Mouse (Mus musculus): ENCODE results near the gene Gm14391.
"Not testable (repeated sequence)": the region's sequence is repeated elsewhere in the genome, so short reads cannot be mapped to it uniquely, and the experiment has no call there.

Gm14391 gene

DNA sequence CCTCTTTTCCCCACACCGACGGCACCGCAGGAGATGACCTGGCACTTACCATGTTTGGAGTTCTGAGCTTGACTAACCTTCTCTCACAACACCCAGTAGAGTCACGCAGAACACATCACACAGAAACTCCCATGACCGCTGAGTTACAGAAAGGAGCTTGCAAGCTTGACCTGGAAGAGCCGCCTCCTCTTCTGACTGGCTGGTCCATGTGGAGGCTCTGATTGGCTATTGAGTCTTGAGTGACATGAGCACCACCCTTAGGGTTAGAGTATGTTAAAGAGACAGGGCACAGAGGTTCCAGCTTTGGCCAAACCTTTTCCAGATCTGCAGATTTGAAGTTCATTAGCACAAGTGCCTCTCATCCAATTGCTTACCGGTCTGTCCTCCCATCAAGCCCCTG, at the start of gene Gm14391:
TSS of gene Gm14391 (minus strand) at position 186 of the 400 bp plus-strand sequence.
- not testable (repeated sequence) for DNase-seq (ENCODE audit: low read depth, low spot score)

DNA sequence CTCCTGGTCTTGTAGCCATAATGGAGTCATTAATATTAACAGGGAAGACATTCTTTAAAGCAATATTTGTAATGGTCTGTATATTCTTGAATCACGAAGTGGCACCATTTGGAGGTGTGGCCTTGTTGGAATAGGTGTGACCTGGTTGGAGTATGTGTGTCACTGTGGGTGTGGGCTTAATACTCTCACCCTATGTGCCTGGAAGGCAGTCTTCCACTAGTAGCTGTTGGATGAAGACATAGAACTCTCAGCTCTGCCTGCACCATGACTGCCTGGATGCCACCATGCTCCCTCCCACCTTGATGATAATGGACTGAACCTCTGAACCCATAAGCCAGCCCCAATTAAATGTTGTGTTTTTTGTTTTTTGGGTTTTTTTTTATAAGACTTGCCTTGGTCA, 27.7 kb downstream of the Gm14391 start:
- not testable (repeated sequence) for DNase-seq (ENCODE audit: low read depth, low spot score)

DNA sequence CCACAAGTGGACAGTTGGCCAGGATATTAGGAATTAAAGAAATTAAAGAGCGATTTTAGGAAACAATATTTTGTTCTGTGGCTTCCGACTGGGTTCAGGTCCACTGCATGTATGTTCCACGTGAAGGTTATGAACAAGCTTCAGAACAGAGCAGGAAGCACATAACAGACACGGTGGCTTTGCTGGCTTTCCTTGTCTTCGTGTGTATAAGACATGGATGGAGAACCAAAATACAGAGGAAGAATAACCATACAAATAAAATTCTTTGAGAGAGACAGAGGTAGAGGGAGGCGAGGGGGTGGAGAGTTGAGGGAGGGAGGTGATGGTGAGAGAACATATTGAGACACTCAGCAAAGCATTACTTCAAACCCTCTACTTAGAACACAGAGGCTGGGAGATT, 30.4 kb downstream of the Gm14391 start:
- no peak for DNase-seq (ENCODE audit: low read depth, low spot score)

DNA sequence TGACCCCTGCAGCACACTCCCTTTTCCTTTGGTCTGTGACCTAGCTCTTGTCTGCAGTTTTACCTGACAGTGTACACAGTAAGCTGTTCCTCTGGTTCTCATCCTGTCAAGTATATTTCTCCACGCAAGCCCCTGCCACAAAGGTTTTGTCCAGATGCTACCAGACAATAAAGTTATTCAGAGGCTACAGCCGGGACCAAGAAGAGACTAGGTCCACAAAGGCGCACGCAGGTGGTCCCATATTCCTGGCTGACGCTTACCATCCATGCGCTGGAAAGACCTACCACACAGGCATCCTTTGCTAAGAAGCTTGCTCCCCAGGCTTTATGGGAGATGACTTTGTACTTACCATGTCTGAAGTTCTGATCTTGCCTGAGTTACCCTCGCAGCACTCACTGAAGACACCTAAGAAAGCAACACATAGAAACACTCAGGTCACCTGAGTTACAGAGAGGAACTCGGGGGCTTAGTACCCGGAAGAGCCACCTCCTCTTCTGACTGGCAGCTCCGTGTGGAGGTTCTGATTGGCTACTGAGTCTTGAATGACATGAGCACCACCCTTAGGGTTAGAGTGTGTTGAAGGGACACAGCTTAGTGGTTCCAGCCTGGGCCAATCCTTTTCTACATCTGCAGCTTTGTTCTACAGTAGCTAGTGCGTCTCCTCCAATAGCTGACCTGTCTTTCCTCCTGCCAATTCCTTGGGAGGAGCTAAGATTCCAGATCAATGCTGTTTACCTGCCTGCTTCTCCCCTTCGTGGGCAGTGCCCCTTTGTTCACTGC, 31.1 kb downstream of the Gm14391 start, which contains the start of gene Gm14443:
TSS of gene Gm14443 (minus strand) at position 471 of the 780 bp plus-strand sequence.
- peak; percentile 96 for DNase-seq (ENCODE audit: low read depth, low spot score)

DNA sequence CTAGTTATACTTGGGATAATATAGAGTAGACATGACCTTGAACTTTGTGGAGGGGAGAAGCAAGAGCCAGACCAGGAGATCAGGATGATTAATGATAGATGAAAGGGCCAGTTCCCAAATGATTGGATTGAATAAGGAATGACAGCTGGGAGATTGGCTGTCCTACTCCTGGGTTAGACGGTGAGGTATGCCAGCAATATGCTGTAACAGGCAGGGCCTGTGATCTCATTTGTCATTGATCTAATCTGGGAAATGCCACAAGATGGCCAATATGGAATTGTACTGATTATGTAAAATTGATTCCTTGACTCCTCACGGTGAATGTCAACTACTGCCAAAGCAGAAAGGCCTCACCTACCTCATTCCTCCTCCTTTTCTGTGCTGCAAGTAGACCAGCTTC, 32.7 kb downstream of the Gm14391 start:
- not testable (repeated sequence) for DNase-seq (ENCODE audit: low read depth, low spot score)

DNA sequence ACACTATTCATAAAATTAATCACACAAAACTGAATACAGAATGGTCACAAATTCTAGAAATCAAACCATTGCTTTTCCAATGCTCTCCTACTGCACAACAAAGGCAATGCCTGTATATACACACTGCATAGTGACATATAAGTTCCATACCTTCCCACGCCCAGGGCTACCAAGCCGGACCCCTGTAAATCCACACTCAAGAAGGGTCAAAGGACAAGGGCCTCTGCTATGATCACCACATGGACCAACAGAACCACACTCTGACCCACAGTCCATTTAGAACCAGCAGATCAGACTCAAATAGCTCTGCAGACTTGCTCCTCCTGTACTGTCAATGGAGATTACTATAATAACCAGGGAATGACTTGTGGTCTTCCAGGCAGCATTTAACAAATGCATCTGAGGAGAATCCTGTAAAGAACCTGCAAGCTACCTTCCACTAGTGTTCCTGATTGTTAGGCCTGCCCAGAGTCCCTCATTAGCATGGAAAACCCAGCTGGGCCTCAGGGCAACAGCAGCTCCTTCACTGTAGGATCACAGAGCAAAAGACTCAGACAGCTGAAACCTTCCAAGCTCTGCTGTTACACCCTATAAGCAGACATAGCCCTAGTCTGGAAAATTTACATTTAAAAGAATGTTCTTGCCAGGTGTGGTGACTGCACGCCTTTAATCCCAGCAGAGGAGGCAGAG, 33.7 kb downstream of the Gm14391 start:
- not testable (repeated sequence) for DNase-seq (ENCODE audit: low read depth, low spot score)

DNA sequence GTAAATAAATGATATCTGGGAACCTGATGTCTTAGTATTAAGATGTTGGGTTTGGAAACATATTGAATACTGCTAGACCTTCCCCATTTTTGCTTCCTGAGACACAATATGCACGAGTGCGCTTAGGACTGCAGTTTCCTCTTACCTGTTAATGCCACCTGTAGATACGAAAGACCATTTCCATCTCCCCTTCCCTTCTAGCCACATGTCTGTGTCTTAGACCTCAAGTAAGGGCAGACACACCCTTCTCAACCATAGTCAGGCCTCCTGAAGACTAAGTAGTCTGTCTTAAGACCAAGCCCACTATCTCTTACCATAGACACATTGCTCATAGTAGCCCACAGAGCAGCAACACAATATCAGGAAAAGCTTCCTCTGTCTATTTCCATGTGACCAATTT, 34.6 kb downstream of the Gm14391 start:
- no peak for DNase-seq (ENCODE audit: low read depth, low spot score)

DNA sequence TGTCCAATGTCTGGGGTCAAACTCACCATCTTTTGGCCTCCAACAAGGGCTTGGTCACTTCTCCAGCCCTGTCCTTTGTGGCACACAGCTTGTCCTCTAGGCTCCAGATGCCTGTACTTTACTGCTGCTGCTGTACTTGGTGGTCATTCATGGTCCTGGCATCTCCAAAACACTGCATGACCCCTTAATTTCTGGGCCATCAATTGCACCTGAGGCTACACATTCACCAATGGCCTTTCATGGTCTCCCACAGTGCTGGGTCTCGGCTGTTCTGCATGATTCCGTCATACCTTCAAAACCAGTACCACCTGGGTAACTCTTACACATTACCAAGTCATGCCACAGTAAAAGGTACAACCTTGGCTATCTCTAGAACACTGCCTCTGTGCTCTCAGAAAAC, 39.8 kb downstream of the Gm14391 start:
- not testable (repeated sequence) for DNase-seq (ENCODE audit: low read depth, low spot score)

DNA sequence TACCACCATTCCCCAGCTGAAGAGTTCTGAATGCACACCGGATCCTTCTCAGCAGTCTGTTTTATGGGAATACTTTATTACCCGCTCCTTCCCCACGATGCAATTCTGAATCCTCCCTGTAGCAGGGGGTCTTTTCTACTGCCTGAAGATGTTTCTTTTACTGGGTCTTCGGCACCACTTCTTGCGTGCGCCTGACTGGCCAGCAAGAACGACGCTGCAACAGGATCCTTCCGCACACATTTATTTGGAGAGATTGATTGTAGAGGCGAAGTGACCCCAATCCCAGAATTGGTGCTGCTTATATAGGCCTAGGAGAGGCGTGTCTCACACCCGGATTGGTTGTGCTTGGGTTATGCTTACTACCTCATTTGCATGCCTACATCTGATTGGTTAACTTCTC, 41.6 kb downstream of the Gm14391 start:
- not testable (repeated sequence) for DNase-seq (ENCODE audit: low read depth, low spot score)

DNA sequence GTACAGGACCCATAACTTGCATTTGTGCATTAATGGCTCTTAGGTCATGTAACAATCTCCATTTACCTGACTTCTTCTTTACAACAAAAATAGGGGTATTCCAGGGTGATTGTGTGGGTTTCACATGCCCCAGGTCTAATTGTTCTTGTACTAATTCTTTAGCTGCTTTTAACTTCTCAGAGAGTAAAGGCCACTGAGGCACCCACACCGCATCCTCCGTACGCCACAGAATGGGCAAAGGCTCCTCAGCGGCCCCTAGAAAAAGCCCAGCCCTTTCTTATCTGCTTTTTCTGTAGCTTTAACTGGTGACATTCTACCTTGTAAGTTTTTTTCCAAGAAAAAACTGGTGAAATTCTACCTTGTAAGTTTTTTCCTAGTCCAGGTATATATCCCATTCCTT, 45.3 kb downstream of the Gm14391 start:
- DNase-seq (ENCODE audit: low read depth, low spot score): not testable (repeated sequence)

DNA sequence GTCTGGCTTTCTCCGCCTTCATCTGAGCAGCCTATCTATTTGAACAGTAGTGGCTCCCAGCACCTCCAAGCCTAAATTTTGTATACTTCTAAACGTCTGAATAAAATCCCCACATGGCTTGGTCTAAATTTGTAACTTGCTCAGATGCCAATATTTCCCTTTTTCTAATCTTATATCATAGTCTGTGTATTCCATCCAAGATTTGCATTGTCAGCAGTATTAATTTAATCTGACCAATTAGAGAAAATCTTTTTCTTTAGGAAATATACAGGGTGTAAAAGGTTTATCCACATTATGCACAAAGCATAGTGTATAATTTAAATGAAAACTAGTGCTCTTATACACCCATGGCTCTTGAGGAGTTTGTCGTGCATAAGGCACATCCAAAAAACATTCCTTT, 48.1 kb downstream of the Gm14391 start:
- DNase-seq (ENCODE audit: low read depth, low spot score): no peak

DNA sequence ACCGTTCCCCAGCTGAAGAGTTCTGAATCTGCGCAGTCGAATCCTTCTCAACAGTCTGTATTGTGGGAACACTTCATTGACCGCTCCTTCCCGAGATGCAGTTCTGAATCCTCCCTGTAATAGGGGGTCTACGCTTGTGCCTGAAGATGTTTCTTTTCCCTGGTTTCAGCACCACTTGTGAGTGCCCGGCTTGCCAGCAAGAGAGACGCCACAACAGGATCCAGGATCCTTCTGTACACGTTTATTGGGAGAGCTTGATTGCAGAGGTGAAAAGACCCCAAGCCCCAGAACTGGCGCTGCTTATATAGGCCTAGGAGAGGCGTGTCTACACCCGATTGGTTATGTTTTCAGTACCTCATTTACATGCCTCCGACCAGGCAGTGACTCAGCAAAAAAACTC, 50.0 kb downstream of the Gm14391 start:
- DNase-seq (ENCODE audit: low read depth, low spot score): no peak

DNA sequence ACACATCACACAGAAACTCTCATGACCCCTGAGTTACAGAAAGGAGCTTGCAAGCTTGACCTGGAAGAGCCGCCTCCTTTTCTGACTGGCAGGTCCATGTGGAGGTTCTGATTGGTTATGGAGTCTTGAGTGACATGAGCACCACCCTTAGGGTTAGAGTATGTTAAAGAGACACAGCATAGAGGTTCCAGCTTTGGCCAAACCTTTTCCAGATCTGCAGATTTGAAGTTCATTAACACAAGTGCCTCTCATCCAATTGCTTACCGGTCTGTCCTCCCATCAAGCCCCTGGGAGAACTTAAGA, 64.8 kb downstream of the Gm14391 start, which contains the start of gene Gm14399:
TSS of gene Gm14399 (minus strand) at position 20 of the 303 bp plus-strand sequence.
- not testable (repeated sequence) for DNase-seq (ENCODE audit: low read depth, low spot score)

DNA sequence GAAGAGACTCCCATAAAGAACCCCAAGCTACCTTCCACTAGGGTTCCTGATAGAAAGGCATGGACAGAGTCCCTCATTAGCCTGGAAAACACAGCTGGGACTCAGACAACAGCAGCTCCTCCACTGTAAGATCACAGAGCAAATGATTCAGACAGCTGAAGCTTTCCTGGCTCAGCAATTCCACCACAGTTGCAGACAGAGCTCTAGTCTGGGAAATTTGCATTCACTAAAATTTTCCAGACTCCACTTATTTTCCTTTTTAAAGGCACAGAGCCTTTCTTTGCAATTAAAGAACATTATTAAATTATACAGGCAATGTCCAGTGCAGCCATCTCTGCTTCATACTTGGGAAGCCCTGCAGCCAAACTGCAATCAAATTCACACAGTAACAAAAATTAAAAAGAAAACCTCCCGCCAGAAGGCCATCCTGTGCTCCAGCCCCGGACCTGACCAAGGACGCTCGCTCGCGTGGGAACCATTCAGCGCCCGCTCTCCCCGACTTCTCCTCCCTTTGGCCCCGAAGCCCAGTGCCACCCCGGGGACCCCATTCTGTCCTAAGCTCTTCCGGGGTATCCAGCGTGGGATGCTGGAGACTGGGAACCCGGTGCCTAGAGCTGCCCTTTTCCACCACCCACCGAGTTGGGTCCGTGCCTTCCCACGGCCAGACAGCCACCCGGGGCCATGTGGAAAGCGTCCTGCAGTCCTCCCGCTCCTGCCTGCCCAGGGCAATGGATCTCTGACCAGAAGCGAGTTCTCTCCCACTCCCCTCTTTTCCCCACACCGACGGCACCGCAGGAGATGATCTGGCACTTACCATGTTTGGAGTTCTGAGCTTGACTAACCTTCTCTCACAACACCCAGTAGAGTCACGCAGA, 65.4 kb downstream of the Gm14391 start:
- not testable (repeated sequence) for DNase-seq (ENCODE audit: low read depth, low spot score)
